Mouse (Mus musculus) thymus, adult 2 months (tissue): ENCODE results near the gene Slc10a6. TPM values are rescaled to one million over a fixed set of nuclear protein-coding genes. Genes with fewer than 3 reads are reported as not detected.

Source experiments
- DNase-seq: peaks from one replicate; pipeline ENCODE4 v3.0.0; 2021
- H3K27ac ChIP-seq: fragments of 200-500 bp; 2 replicates; pipeline ENCODE4 v1.5.1; 2012; ENCODE audit warnings: low read length, control low read depth; ENCODE audit not compliant: control insufficient read depth, insufficient read depth
- H3K27me3 ChIP-seq: fragments of 200-500 bp; 2 replicates; pipeline ENCODE4 v1.6.1; 2012; ENCODE audit warnings: mild to moderate bottlenecking, low read length, moderate library complexity, mixed read lengths; ENCODE audit not compliant: control insufficient read depth, insufficient read depth
- H3K36me3 ChIP-seq: fragments of 200-500 bp; 2 replicates; pipeline ENCODE4 v1.6.1; 2012; ENCODE audit warnings: mild to moderate bottlenecking, low read length, moderate library complexity; ENCODE audit not compliant: control insufficient read depth, insufficient read depth
- H3K4me1 ChIP-seq: fragments of 200-500 bp; replicated peaks from 2 replicates; pipeline ENCODE4 v1.6.1; 2012; ENCODE audit warnings: low read length; ENCODE audit not compliant: control insufficient read depth, insufficient read depth
- H3K4me3 ChIP-seq: fragments of 200-500 bp; 2 replicates; pipeline ENCODE4 v1.5.1; 2012; ENCODE audit warnings: mild to moderate bottlenecking, low read length, control low read depth, moderate library complexity; ENCODE audit not compliant: control insufficient read depth, insufficient read depth
- CTCF ChIP-seq: fragments of 200-500 bp; IDR thresholded peaks from 2 replicates; pipeline ENCODE4 v1.5.1; 2012; ENCODE audit warnings: mild to moderate bottlenecking, control low read depth, low read length, moderate library complexity, borderline replicate concordance; ENCODE audit not compliant: control insufficient read depth, poor library complexity, insufficient read depth; ENCODE audit errors: extremely low read depth
- POLR2A ChIP-seq: fragments of 200-500 bp; IDR thresholded peaks from 2 replicates; pipeline ENCODE4 v1.6.1; 2012; ENCODE audit warnings: mild to moderate bottlenecking, low read length, control low read depth, moderate library complexity; ENCODE audit not compliant: control insufficient read depth, poor library complexity, insufficient read depth; ENCODE audit errors: extremely low read depth
- WGBS: fragments of 180-500 bp; shearing (Covaris S2); methylation state at CpG from one replicate; pipeline ENCODE4 v1.1.7; 2018; 5-methylcytosine and 5-hydroxymethylcytosine counted together
- polyA plus RNA-seq: library from polyadenylated mRNA; depleted of rRNA; stranded (reverse); fragments of >200 nt; gene quantifications from 2 replicates; pipeline ENCODE4 v1.2.3, GENCODE M21; 2012

Gene Slc10a6
- polyA plus RNA-seq, 1 experiment, result 1.6 TPM

DNA sequence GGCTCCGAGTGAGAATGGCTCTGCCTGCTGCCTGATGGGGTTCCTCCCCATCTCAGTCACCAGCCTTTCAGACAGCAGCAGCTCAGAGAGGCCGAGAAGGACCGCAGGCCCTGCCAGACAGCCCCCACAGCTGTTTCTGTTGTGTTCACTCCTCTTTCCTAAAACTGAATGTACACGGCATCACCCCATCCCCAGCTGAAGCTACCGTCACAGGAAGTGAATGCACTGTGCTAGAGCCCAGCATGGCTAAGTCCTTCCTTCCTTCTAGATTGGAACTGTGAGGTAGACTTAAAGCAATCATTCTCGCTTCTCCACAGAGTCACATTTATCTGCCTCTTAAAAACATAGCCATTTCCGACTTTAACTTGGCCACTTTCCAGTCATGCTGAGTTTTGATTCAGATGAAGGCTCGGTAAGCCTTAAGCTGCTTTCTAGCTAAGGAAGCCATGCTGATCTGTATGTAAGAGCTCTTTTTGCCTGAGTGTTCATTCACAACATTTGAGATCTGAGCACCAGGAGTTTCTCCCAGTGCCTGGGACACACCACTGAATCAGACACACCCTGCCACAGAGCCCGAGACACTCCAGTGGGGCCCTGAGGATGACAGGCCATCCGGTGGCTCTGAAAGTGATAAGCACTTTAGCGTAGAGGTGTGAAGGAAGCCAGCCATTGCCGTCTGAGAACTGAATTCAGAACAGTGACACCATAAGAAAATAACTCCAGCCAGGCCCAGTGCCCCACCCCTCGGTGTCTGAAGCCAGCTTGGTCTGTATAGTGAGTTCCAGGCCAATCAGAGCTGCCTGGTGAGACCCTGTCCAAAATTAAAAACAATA lies 33.6 kb downstream of the Slc10a6 start:
- no peak for DNase-seq
- TF ChIP-seq CTCF (no peak), POLR2A (no peak)
- no peaks in the 10 kb centered on the region for H3K36me3 ChIP-seq
- H3K4me3 ChIP-seq, result no peak overlapping the region
- no peak overlapping the region for H3K27ac ChIP-seq
- H3K27me3 ChIP-seq, result no peaks in the 10 kb centered on the region
- no peaks in the 10 kb centered on the region for H3K4me1 ChIP-seq
- 48% methylated on average over 13 of the region's 13 CpGs for WGBS

DNA sequence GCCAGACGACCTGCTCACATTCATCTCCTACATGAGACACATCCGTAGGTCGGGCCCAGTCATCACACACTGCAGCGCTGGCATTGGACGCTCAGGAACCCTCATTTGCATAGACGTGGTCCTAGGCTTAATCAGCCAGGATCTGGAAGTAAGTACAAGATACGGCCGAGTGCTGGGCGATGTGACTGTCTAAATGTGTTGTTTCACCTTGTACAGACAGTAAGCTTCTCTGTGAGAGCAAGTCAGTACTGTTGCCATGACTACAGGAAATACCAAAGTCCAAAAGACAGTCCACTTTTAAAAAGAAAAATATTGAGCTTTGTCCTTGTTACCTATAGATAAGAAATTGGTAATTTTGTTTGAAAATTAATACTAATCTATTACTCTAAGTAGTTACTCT lies 35.6 kb downstream of the Slc10a6 start:
- Histone ChIP-seq H3K4me3 (no peak overlapping the region), H3K36me3 (no peaks in the 10 kb centered on the region), H3K27ac (no peak overlapping the region), H3K27me3 (no peaks in the 10 kb centered on the region), H3K4me1 (no peaks in the 10 kb centered on the region)
- 96% methylated on average over 9 of the region's 9 CpGs for WGBS
- no peak for TF ChIP-seq POLR2A
- TF ChIP-seq CTCF, result no peak
- DNase-seq, result no peak

DNA sequence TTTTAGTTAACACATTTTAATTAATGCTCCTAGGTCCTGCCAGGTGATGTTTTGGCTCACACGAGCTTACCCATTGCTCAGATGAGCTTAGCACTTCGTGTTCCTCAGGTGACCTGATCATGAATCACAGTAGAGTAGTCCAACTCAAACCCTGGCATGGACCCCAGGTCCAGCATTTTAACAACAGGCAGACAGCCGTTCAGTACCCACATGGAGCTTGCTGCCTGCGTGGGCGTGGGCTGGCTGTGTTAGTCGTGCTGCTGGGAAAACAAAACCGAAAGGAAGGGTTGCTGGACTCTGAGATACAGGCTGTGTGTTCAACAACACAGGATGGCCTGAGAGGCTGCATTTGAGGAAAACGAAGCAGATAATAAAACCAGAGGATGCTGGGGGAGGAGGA lies 36.5 kb downstream of the Slc10a6 start:
- no peak for TF ChIP-seq CTCF
- TF ChIP-seq POLR2A, result no peak
- Histone ChIP-seq H3K27me3 (no peaks in the 10 kb centered on the region), H3K27ac (no peak overlapping the region), H3K4me1 (no peaks in the 10 kb centered on the region), H3K4me3 (no peak overlapping the region), H3K36me3 (no peaks in the 10 kb centered on the region)
- 57% methylated on average over 8 of the region's 8 CpGs for WGBS
- DNase-seq, result no peak

DNA sequence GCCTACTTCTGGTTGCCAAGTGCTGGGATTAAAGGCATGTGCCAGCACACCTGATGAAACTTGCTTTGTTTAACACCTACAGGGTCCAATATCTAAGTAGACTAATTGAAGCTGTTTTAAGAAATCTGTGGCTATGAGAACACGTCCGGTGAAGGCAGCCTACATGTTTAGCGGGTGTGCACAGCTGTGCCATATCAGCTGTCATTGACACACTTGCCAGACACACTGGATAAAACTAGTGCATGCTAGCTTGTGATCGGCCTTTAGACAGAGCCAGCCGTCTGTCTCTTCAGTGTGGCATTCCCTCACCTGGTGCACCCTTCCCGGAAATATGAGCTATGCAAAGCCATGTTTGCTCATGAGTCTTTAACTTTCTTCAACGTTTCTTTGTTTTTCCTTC lies 37.4 kb downstream of the Slc10a6 start:
- no peaks in the 10 kb centered on the region for H3K27me3 ChIP-seq
- no peak overlapping the region for H3K27ac ChIP-seq
- no peak overlapping the region for H3K4me3 ChIP-seq
- 91% methylated on average over 7 of the region's 7 CpGs for WGBS
- no peak for DNase-seq
- no peaks in the 10 kb centered on the region for H3K4me1 ChIP-seq
- H3K36me3 ChIP-seq, result no peaks in the 10 kb centered on the region
- no peak for TF ChIP-seq CTCF
- no peak for TF ChIP-seq POLR2A

DNA sequence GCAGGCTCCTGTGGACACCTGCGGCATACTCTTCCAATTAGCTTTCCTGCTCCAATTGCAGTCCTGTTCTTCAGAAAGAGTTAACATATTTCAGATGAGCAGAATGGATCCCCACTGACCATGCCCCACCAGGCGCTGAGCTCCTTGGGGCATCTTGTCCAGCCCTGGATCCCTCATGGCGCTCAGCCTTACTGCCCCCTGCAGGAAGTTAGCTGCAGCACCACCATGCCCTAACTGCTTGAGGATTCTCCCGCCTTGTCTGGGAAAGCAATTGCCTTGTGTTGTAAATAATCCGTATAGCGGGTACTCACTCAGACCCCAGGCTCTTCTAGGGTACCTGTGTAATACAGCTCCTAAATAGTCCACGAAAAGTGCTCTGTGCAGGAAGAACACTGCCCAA lies 42.0 kb downstream of the Slc10a6 start:
- Histone ChIP-seq H3K4me1 (no peaks in the 10 kb centered on the region), H3K27me3 (no peaks in the 10 kb centered on the region), H3K27ac (no peak overlapping the region), H3K4me3 (no peak overlapping the region), H3K36me3 (no peaks in the 10 kb centered on the region)
- 89% methylated on average over 7 of the region's 7 CpGs for WGBS
- no peak for TF ChIP-seq CTCF
- no peak for TF ChIP-seq POLR2A
- DNase-seq, result peak; percentile 8

DNA sequence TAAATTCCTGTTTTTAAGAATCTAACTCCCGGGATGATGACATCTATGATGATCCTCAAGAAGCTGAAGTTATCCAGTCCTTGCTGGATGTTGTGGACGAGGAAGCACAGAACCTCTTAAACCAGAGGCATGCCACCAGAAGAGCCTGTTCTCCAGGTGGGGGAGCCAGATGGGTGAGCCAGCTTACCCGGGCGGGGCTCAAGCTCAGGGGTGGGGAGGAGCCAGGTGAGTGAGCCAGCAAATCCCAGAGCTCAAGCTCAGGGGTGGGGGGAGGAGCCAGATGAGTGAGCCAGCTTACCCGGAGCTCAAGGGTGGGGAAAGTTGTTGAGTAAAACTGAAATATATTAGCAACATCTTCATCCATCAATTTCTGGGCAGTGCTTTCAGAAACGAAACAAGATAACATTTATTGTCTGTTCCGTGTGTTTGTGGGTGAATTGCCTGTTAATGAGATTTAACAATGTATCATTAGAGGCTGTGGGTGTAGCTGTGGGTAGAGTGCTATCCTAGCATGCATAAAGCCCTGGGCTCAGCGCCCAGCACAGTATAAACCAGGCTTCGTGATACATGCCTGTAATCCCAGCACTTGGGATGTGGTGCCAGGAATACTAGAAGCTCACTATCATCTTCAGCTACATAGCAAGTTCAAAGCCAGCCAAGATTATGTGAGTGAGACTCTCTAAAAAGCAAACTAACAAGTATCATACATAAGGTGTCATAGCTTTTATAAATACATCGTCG lies 49.4 kb downstream of the Slc10a6 start:
- Histone ChIP-seq H3K4me1 (no peaks in the 10 kb centered on the region), H3K27me3 (no peaks in the 10 kb centered on the region), H3K4me3 (no peak overlapping the region), H3K27ac (no peak overlapping the region), H3K36me3 (no peaks in the 10 kb centered on the region)
- TF ChIP-seq CTCF (no peak), POLR2A (no peak)
- 68% methylated on average over 11 of the region's 11 CpGs for WGBS
- no peak for DNase-seq

DNA sequence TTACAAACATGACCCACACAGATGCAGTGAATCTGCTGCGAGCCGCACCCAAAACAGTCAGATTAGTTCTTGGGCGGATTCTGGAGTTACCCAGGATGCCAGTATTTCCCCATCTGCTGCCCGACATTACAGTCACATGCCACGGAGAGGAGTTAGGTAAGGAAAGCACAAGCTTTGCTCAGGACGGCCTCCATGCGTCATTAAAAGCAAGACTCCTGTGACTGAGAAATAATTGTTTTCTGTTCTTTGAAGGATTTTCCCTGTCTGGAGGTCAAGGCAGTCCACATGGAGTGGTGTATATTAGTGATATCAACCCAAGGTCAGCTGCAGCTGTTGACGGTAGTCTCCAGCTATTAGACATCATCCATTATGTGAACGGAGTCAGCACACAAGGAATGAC lies 59.8 kb downstream of the Slc10a6 start:
- TF ChIP-seq CTCF, result no peak
- TF ChIP-seq POLR2A, result no peak
- 93% methylated on average over 9 of the region's 9 CpGs for WGBS
- H3K27me3 ChIP-seq, result no peaks in the 10 kb centered on the region
- H3K4me1 ChIP-seq, result no peaks in the 10 kb centered on the region
- H3K4me3 ChIP-seq, result no peak overlapping the region
- H3K36me3 ChIP-seq, result no peaks in the 10 kb centered on the region
- DNase-seq, result no peak
- H3K27ac ChIP-seq, result no peak overlapping the region
